Mouse (Mus musculus): Measurements from ENCODE around the gene Spag5. TPM values are rescaled to one million over a fixed set of nuclear protein-coding genes. Genes with fewer than 3 reads are reported as not detected.

Gene Spag5
- polyA plus RNA-seq, 1 experiment: 46.1 TPM

GRCm38 (mm10) chr11:78327634-78328511, 26.5 kb downstream of the Spag5 start, which contains the start of gene Pigs:
TSS of gene Pigs (plus strand) at chr11:78328415.
- DNase-seq: peak; percentile 96
- Histone ChIP-seq H3K4me3 (ENCODE audit: control insufficient read depth, insufficient read depth, low read length) (peak within 1 kb of the TSS; percentile 84), H3K27ac (ENCODE audit: control insufficient read depth, insufficient read depth, low read length) (peak within 1 kb of the TSS; percentile 37; the same call in 1 of the 2 replicates), H3K36me3 (ENCODE audit: control insufficient read depth, insufficient read depth, low read length) (no peaks in the 10 kb centered on the region), H3K4me1 (replicated peaks; ENCODE audit: control insufficient read depth, insufficient read depth, low read length) (peaks cover 7% of the 10 kb centered on the region), H3K27me3 (ENCODE audit: control insufficient read depth, insufficient read depth, low read length) (no peaks in the 10 kb centered on the region)
- 12% methylated on average over 37 of the region's 37 CpGs for WGBS
- TF ChIP-seq CTCF (IDR thresholded peaks at IDR 0.05; ENCODE audit: borderline replicate concordance, control insufficient read depth, extremely low read depth, insufficient read depth, low read length, poor library complexity): peak; percentile 57; the same call in 1 of the 2 replicates
- TF ChIP-seq POLR2A (IDR thresholded peaks at IDR 0.05; ENCODE audit: control insufficient read depth, extremely low read depth, insufficient read depth, low read length, poor library complexity): peak; percentile 77

GRCm38 (mm10) chr11:78328512-78329056, 27.3 kb downstream of the Spag5 start:
- no peak for DNase-seq
- peaks cover 5% of the 10 kb centered on the region for H3K4me1 ChIP-seq (replicated peaks; ENCODE audit: control insufficient read depth, insufficient read depth, low read length)
- no peak overlapping the region for H3K27ac ChIP-seq (ENCODE audit: control insufficient read depth, insufficient read depth, low read length)
- TF ChIP-seq CTCF (IDR thresholded peaks at IDR 0.05; ENCODE audit: borderline replicate concordance, control insufficient read depth, extremely low read depth, insufficient read depth, low read length, poor library complexity) (peak; percentile 5; the same call in 1 of the 2 replicates), POLR2A (IDR thresholded peaks at IDR 0.05; ENCODE audit: control insufficient read depth, extremely low read depth, insufficient read depth, low read length, poor library complexity) (no peak)
- peak overlapping the region; percentile 84 for H3K4me3 ChIP-seq (ENCODE audit: control insufficient read depth, insufficient read depth, low read length)
- H3K27me3 ChIP-seq (ENCODE audit: control insufficient read depth, insufficient read depth, low read length): no peaks in the 10 kb centered on the region
- peaks cover 3% of the 10 kb centered on the region; the same call in 1 of the 2 replicates for H3K36me3 ChIP-seq (ENCODE audit: control insufficient read depth, insufficient read depth, low read length)
- under 1% methylated on average over 40 of the region's 41 CpGs for WGBS

GRCm38 (mm10) chr11:78332676-78333075, 31.3 kb downstream of the Spag5 start:
- Histone ChIP-seq H3K27me3 (ENCODE audit: control insufficient read depth, insufficient read depth, low read length) (no peaks in the 10 kb centered on the region), H3K4me3 (ENCODE audit: control insufficient read depth, insufficient read depth, low read length) (no peak overlapping the region), H3K36me3 (ENCODE audit: control insufficient read depth, insufficient read depth, low read length) (peaks cover 7% of the 10 kb centered on the region; the same call in 1 of the 2 replicates), H3K4me1 (replicated peaks; ENCODE audit: control insufficient read depth, insufficient read depth, low read length) (peaks cover 5% of the 10 kb centered on the region), H3K27ac (ENCODE audit: control insufficient read depth, insufficient read depth, low read length) (no peak overlapping the region)
- DNase-seq: no peak
- WGBS: 99% methylated on average over 12 of the region's 12 CpGs
- TF ChIP-seq POLR2A (IDR thresholded peaks at IDR 0.05; ENCODE audit: control insufficient read depth, extremely low read depth, insufficient read depth, low read length, poor library complexity) (no peak), CTCF (IDR thresholded peaks at IDR 0.05; ENCODE audit: borderline replicate concordance, control insufficient read depth, extremely low read depth, insufficient read depth, low read length, poor library complexity) (no peak)

GRCm38 (mm10) chr11:78333992-78334391, 32.7 kb downstream of the Spag5 start:
- 91% methylated on average over 5 of the region's 5 CpGs for WGBS
- no peak for DNase-seq
- H3K4me3 ChIP-seq (ENCODE audit: control insufficient read depth, insufficient read depth, low read length): no peak overlapping the region
- H3K27ac ChIP-seq (ENCODE audit: control insufficient read depth, insufficient read depth, low read length): no peak overlapping the region
- no peaks in the 10 kb centered on the region for H3K27me3 ChIP-seq (ENCODE audit: control insufficient read depth, insufficient read depth, low read length)
- peaks cover 7% of the 10 kb centered on the region for H3K36me3 ChIP-seq (ENCODE audit: control insufficient read depth, insufficient read depth, low read length)
- TF ChIP-seq POLR2A (IDR thresholded peaks at IDR 0.05; ENCODE audit: control insufficient read depth, extremely low read depth, insufficient read depth, low read length, poor library complexity): no peak
- TF ChIP-seq CTCF (IDR thresholded peaks at IDR 0.05; ENCODE audit: borderline replicate concordance, control insufficient read depth, extremely low read depth, insufficient read depth, low read length, poor library complexity): no peak
- H3K4me1 ChIP-seq (replicated peaks; ENCODE audit: control insufficient read depth, insufficient read depth, low read length): peaks cover 2% of the 10 kb centered on the region

- WGBS: 94% methylated on average over 8 of the region's 8 CpGs
- Histone ChIP-seq H3K4me3 (ENCODE audit: control insufficient read depth, insufficient read depth, low read length) (no peak overlapping the region), H3K27ac (ENCODE audit: control insufficient read depth, insufficient read depth, low read length) (no peak overlapping the region), H3K36me3 (ENCODE audit: control insufficient read depth, insufficient read depth, low read length) (peaks cover 7% of the 10 kb centered on the region), H3K27me3 (ENCODE audit: control insufficient read depth, insufficient read depth, low read length) (no peaks in the 10 kb centered on the region), H3K4me1 (replicated peaks; ENCODE audit: control insufficient read depth, insufficient read depth, low read length) (no peaks in the 10 kb centered on the region)
- DNase-seq: no peak
- TF ChIP-seq CTCF (IDR thresholded peaks at IDR 0.05; ENCODE audit: borderline replicate concordance, control insufficient read depth, extremely low read depth, insufficient read depth, low read length, poor library complexity) (no peak), POLR2A (IDR thresholded peaks at IDR 0.05; ENCODE audit: control insufficient read depth, extremely low read depth, insufficient read depth, low read length, poor library complexity) (no peak)
These were observed 35.7 kb downstream of the Spag5 start for GRCm38 (mm10) chr11:78337040-78337439.

GRCm38 (mm10) chr11:78341702-78342101, 40.4 kb downstream of the Spag5 start:
- Histone ChIP-seq H3K27me3 (ENCODE audit: control insufficient read depth, insufficient read depth, low read length) (no peaks in the 10 kb centered on the region), H3K36me3 (ENCODE audit: control insufficient read depth, insufficient read depth, low read length) (no peaks in the 10 kb centered on the region; the same call in none of the 2 replicates), H3K4me1 (replicated peaks; ENCODE audit: control insufficient read depth, insufficient read depth, low read length) (peaks cover 27% of the 10 kb centered on the region), H3K27ac (ENCODE audit: control insufficient read depth, insufficient read depth, low read length) (no peak overlapping the region), H3K4me3 (ENCODE audit: control insufficient read depth, insufficient read depth, low read length) (no peak overlapping the region)
- TF ChIP-seq POLR2A (IDR thresholded peaks at IDR 0.05; ENCODE audit: control insufficient read depth, extremely low read depth, insufficient read depth, low read length, poor library complexity): no peak
- no peak for TF ChIP-seq CTCF (IDR thresholded peaks at IDR 0.05; ENCODE audit: borderline replicate concordance, control insufficient read depth, extremely low read depth, insufficient read depth, low read length, poor library complexity)
- 95% methylated on average over 12 of the region's 12 CpGs for WGBS
- no peak for DNase-seq
